Mouse (Mus musculus) intestine, postnatal 0 days (tissue): ENCODE results near the gene Zdhhc5. TPM values are rescaled to one million over a fixed set of nuclear protein-coding genes. Genes with fewer than 3 reads are reported as not detected.

Experiments
- ATAC-seq: fragments of 200-750 bp; cut with Nextera tagmentation; 2 replicates; pipeline ENCODE4 v1.8.0; 2017; ENCODE audit warnings: mild to moderate bottlenecking, moderate TSS enrichment, moderate library complexity
- H3K27ac ChIP-seq: fragments of 300-500 bp; sonication (generic); 2 replicates; pipeline ENCODE4 v1.5.1; 2014; ENCODE audit warnings: mild to moderate bottlenecking, low read depth, low read length, moderate library complexity
- H3K27me3 ChIP-seq: fragments of 300-500 bp; sonication (generic); replicated peaks from 2 replicates; pipeline ENCODE4 v1.6.1; 2014; ENCODE audit warnings: low read length, mixed read lengths; ENCODE audit not compliant: control insufficient read depth, insufficient read depth
- H3K36me3 ChIP-seq: fragments of 300-500 bp; sonication (generic); 2 replicates; pipeline ENCODE4 v1.6.1; 2014; ENCODE audit warnings: mild to moderate bottlenecking, moderate library complexity; ENCODE audit not compliant: control insufficient read depth, insufficient read depth
- H3K4me1 ChIP-seq: fragments of 300-500 bp; sonication (generic); replicated peaks from 2 replicates; pipeline ENCODE4 v1.6.1; 2014; ENCODE audit warnings: antibody characterized with exemption, low read length, mixed read lengths; ENCODE audit not compliant: control insufficient read depth, insufficient read depth
- H3K4me2 ChIP-seq: fragments of 300-500 bp; sonication (generic); replicated peaks from 2 replicates; pipeline ENCODE4 v1.6.1; 2014; ENCODE audit warnings: low read depth, mild to moderate bottlenecking, moderate library complexity
- H3K4me3 ChIP-seq: fragments of 300-500 bp; sonication (generic); 2 replicates; pipeline ENCODE4 v1.5.1; 2014; ENCODE audit warnings: low read depth, low read length
- H3K9ac ChIP-seq: fragments of 300-500 bp; sonication (generic); 2 replicates; pipeline ENCODE4 v1.6.1; 2014; ENCODE audit warnings: mild to moderate bottlenecking, low read depth, low read length
- H3K9me3 ChIP-seq: fragments of 300-500 bp; sonication (generic); 2 replicates; pipeline ENCODE4 v1.6.1; 2016; ENCODE audit warnings: mixed run types; ENCODE audit not compliant: control insufficient read depth
- CTCF ChIP-seq: sonication (generic); IDR thresholded peaks from 2 replicates; pipeline ENCODE4 v1.5.1; 2016; ENCODE audit warnings: low read depth, mild to moderate bottlenecking, control low read depth, antibody characterized with exemption, moderate library complexity
- WGBS: fragments of 180-500 bp; shearing (Covaris S2); extraction: QIAGEN DNeasy Blood & Tissue Kit; methylation state at CpG from one replicate; pipeline ENCODE4 v1.1.7; 2014; 5-methylcytosine and 5-hydroxymethylcytosine counted together
- polyA plus RNA-seq: library from polyadenylated mRNA; unstranded; fragments of >200 nt; fragmentation: Nextera tagmentation; extraction: Ambion mirVana; gene quantifications from 2 replicates; pipeline ENCODE4 v1.2.1, GENCODE M21; 2015

Gene Zdhhc5
- polyA plus RNA-seq, 1 experiment from 2014 or later, result 27.6 TPM

- no peak for TF ChIP-seq CTCF
- ATAC-seq, result peak; percentile 99
- no peaks in the 10 kb centered on the region for H3K9me3 ChIP-seq
- peak within 1 kb of the TSS; percentile 71 for H3K4me2 ChIP-seq
- no peaks in the 10 kb centered on the region for H3K4me1 ChIP-seq
- WGBS, result under 1% methylated on average over 15 of the region's 15 CpGs
- no peaks in the 10 kb centered on the region for H3K36me3 ChIP-seq
- peak within 1 kb of the TSS; percentile 89 for H3K9ac ChIP-seq
- H3K4me3 ChIP-seq, result peak within 1 kb of the TSS; percentile 79
- H3K27me3 ChIP-seq, result no peaks in the 10 kb centered on the region
- peak within 1 kb of the TSS; percentile 99 for H3K27ac ChIP-seq
These were observed 64.3 kb downstream of the Zdhhc5 start, which contains the start of gene Ctnnd1 for GRCm38 (mm10) chr2:84650464-84651195. Ctnnd1 (minus strand) TSS chr2:84650765.

- Histone ChIP-seq H3K4me3 (peak overlapping the region; percentile 79), H3K27ac (peak overlapping the region; percentile 99), H3K27me3 (no peaks in the 10 kb centered on the region), H3K4me1 (no peaks in the 10 kb centered on the region), H3K9me3 (no peaks in the 10 kb centered on the region), H3K36me3 (no peaks in the 10 kb centered on the region), H3K9ac (peak overlapping the region; percentile 89), H3K4me2 (peak overlapping the region; percentile 70)
- TF ChIP-seq CTCF, result no peak
- under 1% methylated on average over 10 of the region's 10 CpGs for WGBS
- ATAC-seq, result no peak
These were observed 65.3 kb downstream of the Zdhhc5 start for GRCm38 (mm10) chr2:84649674-84650073.

- no peak overlapping the region for H3K27ac ChIP-seq
- H3K4me3 ChIP-seq, result peak overlapping the region; percentile 79
- peak overlapping the region; percentile 46; the same call in 1 of the 2 replicates for H3K9ac ChIP-seq
- H3K36me3 ChIP-seq, result no peaks in the 10 kb centered on the region
- TF ChIP-seq CTCF, result peak; percentile 52
- H3K9me3 ChIP-seq, result no peaks in the 10 kb centered on the region
- 6% methylated on average over 6 of the region's 6 CpGs for WGBS
- no peaks in the 10 kb centered on the region for H3K4me1 ChIP-seq
- peak overlapping the region; percentile 70 for H3K4me2 ChIP-seq
- no peak for ATAC-seq
- H3K27me3 ChIP-seq, result no peaks in the 10 kb centered on the region
These were observed 66.6 kb downstream of the Zdhhc5 start for GRCm38 (mm10) chr2:84648369-84648768.

GRCm38 (mm10) chr2:84647051-84647568 is 67.9 kb downstream of the Zdhhc5 start:
- H3K9ac ChIP-seq, result no peak overlapping the region
- 61% methylated on average over 6 of the region's 6 CpGs for WGBS

GRCm38 (mm10) chr2:84646138-84646537 is 68.8 kb downstream of the Zdhhc5 start:
- no peak for ATAC-seq
- Histone ChIP-seq H3K4me3 (no peak overlapping the region), H3K4me2 (peak overlapping the region; percentile 70), H3K27ac (no peak overlapping the region; the same call in 1 of the 2 replicates), H3K27me3 (no peaks in the 10 kb centered on the region), H3K36me3 (no peaks in the 10 kb centered on the region), H3K4me1 (peaks cover 3% of the 10 kb centered on the region; the same call in 1 of the 2 replicates), H3K9me3 (no peaks in the 10 kb centered on the region), H3K9ac (no peak overlapping the region)
- WGBS, result 34% methylated on average over 1 of the region's 1 CpGs
- no peak for TF ChIP-seq CTCF

More at GRCm38 (mm10) chr2:84647051-84647568, 67.9 kb downstream of the Zdhhc5 start:
- H3K27ac ChIP-seq, result no peak overlapping the region
- H3K4me2 ChIP-seq, result peak overlapping the region; percentile 70
- H3K4me1 ChIP-seq, result no peaks in the 10 kb centered on the region
- no peaks in the 10 kb centered on the region for H3K36me3 ChIP-seq
- no peaks in the 10 kb centered on the region for H3K27me3 ChIP-seq
- ATAC-seq, result no peak
- no peak for TF ChIP-seq CTCF
- H3K4me3 ChIP-seq, result peak overlapping the region; percentile 79
- H3K9me3 ChIP-seq, result no peaks in the 10 kb centered on the region

- no peak for ATAC-seq
- Histone ChIP-seq H3K4me1 (peaks cover 21% of the 10 kb centered on the region), H3K9ac (no peak overlapping the region), H3K4me2 (no peak overlapping the region), H3K9me3 (no peaks in the 10 kb centered on the region), H3K27me3 (no peaks in the 10 kb centered on the region), H3K27ac (no peak overlapping the region), H3K4me3 (no peak overlapping the region), H3K36me3 (no peaks in the 10 kb centered on the region)
- no peak for TF ChIP-seq CTCF
These were observed 74.1 kb downstream of the Zdhhc5 start for GRCm38 (mm10) chr2:84640833-84641232.
